In the genomic region with DNA sequence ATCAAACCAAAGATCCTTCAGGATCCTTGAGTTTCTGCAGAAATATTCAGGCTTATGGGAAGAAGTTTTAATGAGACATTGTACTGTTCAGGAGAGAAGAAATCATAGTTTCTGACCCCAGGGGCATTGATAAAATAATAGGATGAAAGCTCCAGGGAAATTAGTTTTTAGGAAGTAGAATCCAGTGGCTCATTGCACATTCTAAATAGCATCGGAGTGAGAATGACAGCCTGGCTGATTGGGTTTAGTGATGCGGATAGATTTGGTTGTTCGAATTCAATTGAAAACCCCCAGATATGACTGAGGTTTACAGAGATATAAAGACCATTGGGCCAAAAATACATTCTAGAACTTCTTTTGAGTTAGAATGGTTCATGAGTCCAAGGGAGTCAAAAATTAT, we compare ENCODE assay signal across 23 mouse cellular contexts.
"Had no signal": no experiment of that assay in that cellular context is flagged by ENCODE, and none has a peak within 500 bp of the region (broad histone marks: within the 10 kb centered on the region; RNA-seq: fewer than 3 reads in every experiment).

No protein-coding gene starts in this region.

- H3K4me2 ChIP-seq: limb, embryonic 13.5 days; liver, embryonic 12.5 days; liver, embryonic 15.5 days; lung, embryonic 15.5 days; midbrain, embryonic 12.5 days had no signal

- ATAC-seq: liver, embryonic 12.5 days; midbrain, embryonic 16.5 days had no signal

- H3K4me3 ChIP-seq: layer of hippocampus, adult 2 months; limb, embryonic 10.5 days; limb, embryonic 13.5 days; liver, embryonic 12.5 days; liver, embryonic 15.5 days; lung, embryonic 15.5 days; megakaryocyte, embryonic 14.5 days; midbrain, embryonic 12.5 days had no signal

- H3K9ac ChIP-seq: limb, embryonic 13.5 days; liver, embryonic 12.5 days; liver, embryonic 15.5 days; lung, embryonic 15.5 days; midbrain, embryonic 12.5 days had no signal

- H3K27me3 ChIP-seq: limb, embryonic 13.5 days; liver, embryonic 12.5 days; liver, embryonic 15.5 days; lung, embryonic 15.5 days; megakaryocyte, embryonic 14.5 days; midbrain, embryonic 12.5 days had no signal

- H3K36me3 ChIP-seq: limb, embryonic 10.5 days; limb, embryonic 13.5 days; liver, embryonic 12.5 days; liver, embryonic 15.5 days; lung, embryonic 15.5 days; midbrain, embryonic 12.5 days had no signal

- H3K4me1 ChIP-seq: limb, embryonic 10.5 days; limb, embryonic 13.5 days; liver, embryonic 12.5 days; liver, embryonic 15.5 days; megakaryocyte, embryonic 14.5 days; midbrain, embryonic 12.5 days had no signal

- H3K27ac ChIP-seq: kidney, postnatal 0 days; layer of hippocampus, adult 2 months; limb, embryonic 10.5 days; limb, embryonic 13.5 days; liver, embryonic 12.5 days; liver, embryonic 15.5 days; lung, embryonic 15.5 days; midbrain, embryonic 12.5 days had no signal

- DNase-seq: kidney, adult 11 months; kidney, adult 9 months; kidney, postnatal 25 days; layer of hippocampus, adult 9-11 months; liver; lung, adult 18-20 months; lung, postnatal 10 days; lung, postnatal 36 days; right cerebral cortex, postnatal 25 days; spleen, adult 18-20 months; thymus, adult 18-20 months; thymus, postnatal 14 days; thymus, postnatal 4 days had no signal

- H3K9me3 ChIP-seq: limb, embryonic 10.5 days; liver, embryonic 12.5 days; liver, embryonic 15.5 days; lung, embryonic 15.5 days; megakaryocyte, embryonic 14.5 days; midbrain, embryonic 12.5 days had no signal
